Mouse (Mus musculus) hindbrain, embryonic 11.5 days (tissue): ENCODE measurements around the gene Zfp280b. TPM values are rescaled to one million over a fixed set of nuclear protein-coding genes. Genes with fewer than 3 reads are reported as not detected.
"Not testable (repeated sequence)": the region's sequence is repeated elsewhere in the genome, so short reads cannot be mapped to it uniquely, and the experiment has no call there.

Experiments
- ATAC-seq: fragments of 200-750 bp; cut with Nextera tagmentation; 2 replicates; pipeline ENCODE4 v1.8.0; 2017; ENCODE audit warnings: mild to moderate bottlenecking, moderate TSS enrichment, moderate library complexity; ENCODE audit not compliant: low FRiP score
- DNase-seq: peaks from one replicate; pipeline ENCODE4 v3.0.0-alpha.2; 2015; ENCODE audit warnings: low spot score
- H3K27ac ChIP-seq: fragments of 300-500 bp; sonication (generic); 2 replicates; pipeline ENCODE4 v1.5.1; 2014; ENCODE audit warnings: mild to moderate bottlenecking, low read depth, low read length
- H3K27me3 ChIP-seq: fragments of 300-500 bp; sonication (generic); 2 replicates; pipeline ENCODE4 v1.6.1; 2014; ENCODE audit warnings: mild to moderate bottlenecking, low read length, moderate library complexity, mixed read lengths; ENCODE audit not compliant: control insufficient read depth, insufficient read depth
- H3K36me3 ChIP-seq: fragments of 300-500 bp; sonication (generic); 2 replicates; pipeline ENCODE4 v1.6.1; 2014; ENCODE audit warnings: mild to moderate bottlenecking, low read length, moderate library complexity, mixed read lengths; ENCODE audit not compliant: control insufficient read depth, insufficient read depth
- H3K4me1 ChIP-seq: fragments of 300-500 bp; sonication (generic); replicated peaks from 2 replicates; pipeline ENCODE4 v1.6.1; 2014; ENCODE audit warnings: low read length, mixed read lengths; ENCODE audit not compliant: control insufficient read depth, insufficient read depth
- H3K4me2 ChIP-seq: fragments of 300-500 bp; sonication (generic); replicated peaks from 2 replicates; pipeline ENCODE4 v1.6.1; 2014; ENCODE audit warnings: mild to moderate bottlenecking, low read depth, low read length
- H3K4me3 ChIP-seq: fragments of 300-500 bp; sonication (generic); 2 replicates; pipeline ENCODE4 v1.5.1; 2014; ENCODE audit warnings: low read depth, low read length
- H3K9ac ChIP-seq: fragments of 300-500 bp; sonication (generic); 2 replicates; pipeline ENCODE4 v1.6.1; 2014; ENCODE audit warnings: low read depth, low read length
- H3K9me3 ChIP-seq: fragments of 300-500 bp; sonication (generic); 2 replicates; pipeline ENCODE4 v1.6.1; 2016; ENCODE audit warnings: low read length; ENCODE audit not compliant: control insufficient read depth
- WGBS: fragments of 180-500 bp; shearing (Covaris S2); extraction: QIAGEN DNeasy Blood & Tissue Kit; methylation state at CpG from one replicate; pipeline ENCODE4 v1.1.7; 2014; 5-methylcytosine and 5-hydroxymethylcytosine counted together
- polyA plus RNA-seq: library from polyadenylated mRNA; unstranded; fragments of >200 nt; fragmentation: Nextera tagmentation; extraction: Ambion mirVana; gene quantifications from 2 replicates; pipeline ENCODE4 v1.2.1, GENCODE M21; 2014

Gene Zfp280b
- 27.0 and 28.3 TPM in 2 replicates for polyA plus RNA-seq

- ATAC-seq (peak; percentile 99), DNase-seq (peak; percentile 97)
- peak within 1 kb of the TSS; percentile 54; the same call in 1 of the 2 replicates for H3K27ac ChIP-seq
- H3K4me1 ChIP-seq, result no peaks in the 10 kb centered on the region
- H3K9me3 ChIP-seq, result no peaks in the 10 kb centered on the region
- H3K4me3 ChIP-seq, result peak within 1 kb of the TSS; percentile 91
- H3K27me3 ChIP-seq, result no peaks in the 10 kb centered on the region
- WGBS, result under 1% methylated on average over 57 of the region's 58 CpGs
- H3K36me3 ChIP-seq, result no peaks in the 10 kb centered on the region
- H3K4me2 ChIP-seq, result peak within 1 kb of the TSS; percentile 89
- peak within 1 kb of the TSS; percentile 98 for H3K9ac ChIP-seq
Measured at GRCm38 (mm10) chr10:76032402-76033118, at the start of gene Zfp280b. Zfp280b (plus strand) TSS chr10:76032650.

- Histone ChIP-seq H3K36me3 (no peaks in the 10 kb centered on the region), H3K4me3 (no peak overlapping the region), H3K27ac (no peak overlapping the region), H3K4me2 (no peak overlapping the region), H3K9ac (no peak overlapping the region), H3K9me3 (no peaks in the 10 kb centered on the region), H3K4me1 (no peaks in the 10 kb centered on the region), H3K27me3 (no peaks in the 10 kb centered on the region)
- DNase-seq, result no peak
- WGBS, result 76% methylated on average over 4 of the region's 4 CpGs
- no peak for ATAC-seq
Measured at GRCm38 (mm10) chr10:75990430-75991042, 41.9 kb upstream of the Zfp280b start.

DNA sequence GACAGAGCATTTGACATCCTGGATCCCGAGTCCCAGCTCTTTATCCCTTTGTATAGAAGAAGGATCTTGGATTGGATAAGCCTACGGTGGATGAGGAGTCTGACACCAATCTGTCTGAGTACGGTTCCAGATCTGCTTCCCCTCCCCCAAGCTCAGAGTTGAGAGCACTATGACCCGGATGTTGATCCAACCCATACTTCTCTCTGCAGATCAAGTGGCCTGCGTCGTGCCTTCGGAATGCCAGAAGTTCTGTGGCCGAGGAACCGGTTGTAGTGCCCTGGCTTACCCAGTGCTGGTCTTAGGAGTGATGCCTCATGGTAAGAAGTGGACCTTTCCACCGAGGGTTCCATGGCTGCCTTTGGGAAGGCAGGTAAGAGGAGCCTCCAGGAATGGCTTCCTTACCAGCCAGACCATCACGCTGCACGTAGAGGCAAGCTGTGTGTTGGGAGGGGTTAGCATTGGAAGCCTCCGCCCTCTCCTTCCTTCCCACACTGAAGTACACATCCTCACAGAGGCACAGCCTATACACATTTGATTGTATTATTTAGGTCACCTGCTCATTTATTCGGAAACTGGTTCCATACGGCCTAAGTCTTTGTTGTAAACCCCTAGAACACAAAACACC is 38.7 kb upstream of the Zfp280b start:
- H3K36me3 ChIP-seq, result no peaks in the 10 kb centered on the region
- no peak for ATAC-seq
- H3K27ac ChIP-seq, result no peak overlapping the region
- no peaks in the 10 kb centered on the region for H3K27me3 ChIP-seq
- no peak overlapping the region for H3K4me2 ChIP-seq
- H3K9me3 ChIP-seq, result no peaks in the 10 kb centered on the region
- no peak overlapping the region for H3K4me3 ChIP-seq
- H3K9ac ChIP-seq, result no peak overlapping the region
- no peak for DNase-seq
- WGBS, result 89% methylated on average over 15 of the region's 15 CpGs
- H3K4me1 ChIP-seq, result no peaks in the 10 kb centered on the region

GRCm38 (mm10) chr10:75994531-75995210 is 37.8 kb upstream of the Zfp280b start:
- H3K4me1 ChIP-seq, H3K9ac ChIP-seq, H3K4me2 ChIP-seq, H3K27me3 ChIP-seq, DNase-seq, H3K9me3 ChIP-seq, ATAC-seq, H3K4me3 ChIP-seq, H3K36me3 ChIP-seq, H3K27ac ChIP-seq: not testable (repeated sequence)
- 86% methylated on average over 11 of the region's 13 CpGs for WGBS

- H3K27ac ChIP-seq, result no peak overlapping the region
- no peaks in the 10 kb centered on the region for H3K4me1 ChIP-seq
- no peak for ATAC-seq
- H3K9me3 ChIP-seq, result no peaks in the 10 kb centered on the region
- H3K9ac ChIP-seq, result no peak overlapping the region
- H3K4me3 ChIP-seq, result no peak overlapping the region
- WGBS, result 85% methylated on average over 11 of the region's 11 CpGs
- no peak for DNase-seq
- H3K27me3 ChIP-seq, result no peaks in the 10 kb centered on the region
- H3K4me2 ChIP-seq, result no peak overlapping the region
- H3K36me3 ChIP-seq, result no peaks in the 10 kb centered on the region
Measured at GRCm38 (mm10) chr10:75995463-75995862, 37.0 kb upstream of the Zfp280b start.

DNA sequence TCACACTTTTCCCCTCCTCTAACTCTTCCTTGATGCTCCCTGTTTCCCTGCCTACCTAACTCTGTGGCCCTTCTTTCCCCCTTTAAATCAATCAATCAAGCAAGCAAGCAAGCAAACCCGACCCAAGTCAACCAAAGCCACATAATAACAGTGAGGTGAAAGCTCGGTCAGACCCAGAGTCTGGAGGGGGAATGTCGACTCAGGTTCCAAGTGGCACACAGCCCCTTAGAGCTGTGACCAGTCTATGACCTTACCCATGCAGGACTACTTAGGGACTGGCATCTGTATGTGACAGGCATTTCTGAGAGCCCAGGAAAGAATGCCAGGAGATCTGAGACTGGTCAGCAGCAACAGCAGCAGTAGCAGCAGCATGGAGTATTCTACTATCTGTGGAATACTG is 36.1 kb upstream of the Zfp280b start:
- Histone ChIP-seq H3K36me3 (no peaks in the 10 kb centered on the region), H3K27ac (no peak overlapping the region), H3K9me3 (no peaks in the 10 kb centered on the region), H3K27me3 (no peaks in the 10 kb centered on the region), H3K9ac (no peak overlapping the region), H3K4me3 (no peak overlapping the region), H3K4me1 (no peaks in the 10 kb centered on the region), H3K4me2 (no peak overlapping the region)
- DNase-seq, result no peak
- ATAC-seq, result no peak
- whole genome bisulfite sequencing, result 43% methylated on average over 3 of the region's 3 CpGs

DNA sequence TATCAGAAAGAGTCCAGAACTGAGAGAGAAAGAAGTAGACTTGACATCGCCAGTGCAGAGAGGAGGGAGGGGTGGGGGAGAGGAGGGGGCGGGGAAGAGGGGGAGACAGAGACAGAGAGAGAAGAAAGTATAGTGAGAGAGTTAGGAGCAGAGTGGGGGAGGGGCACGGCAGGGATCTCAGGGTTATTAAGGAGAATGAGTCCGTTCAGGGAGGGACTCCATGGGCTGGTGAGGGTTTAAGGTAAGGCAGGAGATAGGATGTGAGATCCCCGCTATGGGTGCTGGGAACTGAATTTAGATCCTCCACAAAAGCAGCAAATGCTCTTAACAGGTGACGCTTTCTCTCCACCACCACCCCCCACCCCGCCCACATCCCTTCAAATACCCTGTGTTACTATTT is 31.3 kb upstream of the Zfp280b start:
- Histone ChIP-seq H3K4me2 (no peak overlapping the region), H3K27ac (no peak overlapping the region), H3K9me3 (no peaks in the 10 kb centered on the region), H3K36me3 (no peaks in the 10 kb centered on the region), H3K27me3 (no peaks in the 10 kb centered on the region), H3K4me3 (no peak overlapping the region), H3K4me1 (no peaks in the 10 kb centered on the region), H3K9ac (no peak overlapping the region)
- WGBS, result 31% methylated on average over 7 of the region's 7 CpGs
- DNase-seq, result peak; percentile 14
- ATAC-seq, result no peak

- Histone ChIP-seq H3K27ac (no peak overlapping the region), H3K9ac (no peak overlapping the region), H3K4me3 (no peak overlapping the region), H3K36me3 (no peaks in the 10 kb centered on the region), H3K4me1 (no peaks in the 10 kb centered on the region), H3K4me2 (no peak overlapping the region), H3K27me3 (no peaks in the 10 kb centered on the region), H3K9me3 (no peaks in the 10 kb centered on the region)
- ATAC-seq, result no peak
- DNase-seq, result no peak
- WGBS, result 37% methylated on average over 3 of the region's 3 CpGs
Measured at GRCm38 (mm10) chr10:76002101-76002521, 30.3 kb upstream of the Zfp280b start.
